Mouse (Mus musculus): Measurements from ENCODE around the gene Akr1b7. TPM values are rescaled to one million over a fixed set of nuclear protein-coding genes. Genes with fewer than 3 reads are reported as not detected.
A peak's percentile ranks its signal among the peaks of the same experiment; 100 is the strongest.

Gene Akr1b7
- polyA plus RNA-seq, 2 experiments: 0.05 TPM; not detected in 1

DNA sequence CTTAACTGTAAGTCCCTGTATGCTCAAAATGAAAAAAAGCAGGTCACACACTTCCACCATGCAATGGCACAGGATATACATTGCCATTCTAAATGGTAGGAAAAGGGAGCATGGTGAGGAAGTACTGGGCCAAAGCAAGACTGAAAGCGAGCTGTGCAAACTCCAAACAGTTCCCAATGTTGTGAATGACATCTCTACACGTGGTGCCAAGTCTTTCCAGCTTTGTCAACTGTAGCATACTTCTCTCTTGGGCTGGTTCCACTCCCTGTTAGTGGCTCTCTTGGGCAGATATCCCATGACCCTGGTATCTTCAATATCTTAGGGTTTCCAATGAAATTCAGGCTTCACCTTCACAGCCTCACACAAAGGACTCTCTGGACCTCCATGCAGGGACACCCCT lies 26.9 kb downstream of the Akr1b7 start:
- no peak overlapping the region for H3K4me3 ChIP-seq (replicated peaks; ENCODE audit: low read length)
- H3K4me1 ChIP-seq (ENCODE audit: control insufficient read depth, insufficient read depth, low read length): no peaks in the 10 kb centered on the region
- no peak overlapping the region for H3K4me2 ChIP-seq (replicated peaks; ENCODE audit: low read depth, low read length, severe bottlenecking)
- DNase-seq (ENCODE audit: low spot score): no peak
- WGBS: 58% methylated on average over 2 of the region's 2 CpGs
- no peak for ATAC-seq (ENCODE audit: low FRiP score, low read depth)
- no peaks in the 10 kb centered on the region for H3K36me3 ChIP-seq (ENCODE audit: control insufficient read depth, insufficient read depth, low read length)
- TF ChIP-seq POLR2A (IDR thresholded peaks at IDR 0.05; ENCODE audit: borderline replicate concordance, extremely low read depth, insufficient read depth, insufficient read length): no peak
- no peaks in the 10 kb centered on the region for H3K27me3 ChIP-seq (ENCODE audit: control insufficient read depth, insufficient read depth, low read length)
- no peak overlapping the region for H3K27ac ChIP-seq (replicated peaks; ENCODE audit: low read depth, low read length)
- H3K9me3 ChIP-seq (ENCODE audit: control insufficient read depth, low read length): no peaks in the 10 kb centered on the region
- no peak overlapping the region for H3K9ac ChIP-seq (ENCODE audit: low read depth, low read length, severe bottlenecking)

DNA sequence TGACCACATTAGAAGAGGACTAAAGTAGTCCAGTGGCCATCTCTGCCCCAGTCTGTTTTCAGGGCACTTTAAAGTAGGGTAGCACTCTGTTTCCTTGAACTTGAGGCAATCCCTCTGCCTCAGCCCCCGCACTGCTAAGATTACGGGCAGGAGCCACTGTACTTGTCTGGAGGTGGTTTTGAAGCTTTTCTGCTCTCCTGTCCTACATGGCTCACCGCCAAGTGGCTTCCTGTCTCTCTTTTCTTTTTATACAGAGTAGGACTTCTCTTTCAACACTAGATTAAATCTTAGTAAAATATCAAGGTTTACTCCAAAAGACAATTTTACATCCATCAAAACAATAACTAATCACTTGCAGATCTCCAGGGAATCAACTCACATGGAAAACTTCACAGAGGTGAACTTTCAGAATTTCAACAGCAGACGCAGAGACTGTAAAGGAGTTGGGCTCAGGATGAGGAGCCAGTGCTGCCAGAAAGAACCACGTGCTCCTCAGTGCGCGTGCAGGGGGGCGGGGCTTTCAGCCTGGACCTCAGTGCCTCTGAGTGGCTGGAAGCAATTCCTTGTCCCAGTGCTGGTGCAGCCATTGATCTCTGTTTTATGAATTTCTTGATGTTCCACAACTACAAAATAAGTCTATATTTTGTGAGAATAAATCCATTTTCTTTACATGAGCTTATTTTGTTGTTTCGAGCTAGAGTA lies 29.6 kb downstream of the Akr1b7 start:
- Histone ChIP-seq H3K4me1 (ENCODE audit: control insufficient read depth, insufficient read depth, low read length) (no peaks in the 10 kb centered on the region), H3K4me3 (replicated peaks; ENCODE audit: low read length) (no peak overlapping the region), H3K9me3 (ENCODE audit: control insufficient read depth, low read length) (no peaks in the 10 kb centered on the region), H3K36me3 (ENCODE audit: control insufficient read depth, insufficient read depth, low read length) (no peaks in the 10 kb centered on the region), H3K4me2 (replicated peaks; ENCODE audit: low read depth, low read length, severe bottlenecking) (no peak overlapping the region), H3K27ac (replicated peaks; ENCODE audit: low read depth, low read length) (no peak overlapping the region), H3K27me3 (ENCODE audit: control insufficient read depth, insufficient read depth, low read length) (no peaks in the 10 kb centered on the region), H3K9ac (ENCODE audit: low read depth, low read length, severe bottlenecking) (no peak overlapping the region)
- no peak for ATAC-seq (ENCODE audit: low FRiP score, low read depth)
- no peak for TF ChIP-seq POLR2A (IDR thresholded peaks at IDR 0.05; ENCODE audit: borderline replicate concordance, extremely low read depth, insufficient read depth, insufficient read length)
- WGBS: 62% methylated on average over 9 of the region's 9 CpGs
- DNase-seq (ENCODE audit: low spot score): no peak

GRCm38 (mm10) chr6:34443791-34444190 lies 31.7 kb downstream of the Akr1b7 start:
- Histone ChIP-seq H3K27me3 (ENCODE audit: control insufficient read depth, insufficient read depth, low read length) (no peaks in the 10 kb centered on the region), H3K9ac (ENCODE audit: low read depth, low read length, severe bottlenecking) (no peak overlapping the region), H3K4me2 (replicated peaks; ENCODE audit: low read depth, low read length, severe bottlenecking) (no peak overlapping the region), H3K4me3 (replicated peaks; ENCODE audit: low read length) (no peak overlapping the region), H3K4me1 (ENCODE audit: control insufficient read depth, insufficient read depth, low read length) (no peaks in the 10 kb centered on the region), H3K27ac (replicated peaks; ENCODE audit: low read depth, low read length) (no peak overlapping the region), H3K9me3 (ENCODE audit: control insufficient read depth, low read length) (no peaks in the 10 kb centered on the region), H3K36me3 (ENCODE audit: control insufficient read depth, insufficient read depth, low read length) (no peaks in the 10 kb centered on the region)
- no peak for TF ChIP-seq POLR2A (IDR thresholded peaks at IDR 0.05; ENCODE audit: borderline replicate concordance, extremely low read depth, insufficient read depth, insufficient read length)
- no peak for DNase-seq (ENCODE audit: low spot score)
- no peak for ATAC-seq (ENCODE audit: low FRiP score, low read depth)
- WGBS: 84% methylated on average over 2 of the region's 2 CpGs

GRCm38 (mm10) chr6:34447961-34448360 lies 35.8 kb downstream of the Akr1b7 start:
- no peak overlapping the region for H3K9ac ChIP-seq (ENCODE audit: low read depth, low read length, severe bottlenecking)
- H3K27me3 ChIP-seq (ENCODE audit: control insufficient read depth, insufficient read depth, low read length): no peaks in the 10 kb centered on the region
- ATAC-seq (ENCODE audit: low FRiP score, low read depth) (no peak), DNase-seq (ENCODE audit: low spot score) (peak; percentile 78)
- H3K36me3 ChIP-seq (ENCODE audit: control insufficient read depth, insufficient read depth, low read length): no peaks in the 10 kb centered on the region
- H3K4me2 ChIP-seq (replicated peaks; ENCODE audit: low read depth, low read length, severe bottlenecking): no peak overlapping the region
- no peaks in the 10 kb centered on the region for H3K4me1 ChIP-seq (ENCODE audit: control insufficient read depth, insufficient read depth, low read length)
- H3K27ac ChIP-seq (replicated peaks; ENCODE audit: low read depth, low read length): no peak overlapping the region
- no peak overlapping the region for H3K4me3 ChIP-seq (replicated peaks; ENCODE audit: low read length)
- H3K9me3 ChIP-seq (ENCODE audit: control insufficient read depth, low read length): no peaks in the 10 kb centered on the region
- TF ChIP-seq POLR2A (IDR thresholded peaks at IDR 0.05; ENCODE audit: borderline replicate concordance, extremely low read depth, insufficient read depth, insufficient read length): no peak
- 8% methylated on average over 2 of the region's 2 CpGs for WGBS

- Histone ChIP-seq H3K9ac (ENCODE audit: low read depth, low read length, severe bottlenecking) (no peak overlapping the region), H3K4me2 (replicated peaks; ENCODE audit: low read depth, low read length, severe bottlenecking) (no peak overlapping the region), H3K4me1 (ENCODE audit: control insufficient read depth, insufficient read depth, low read length) (no peaks in the 10 kb centered on the region), H3K9me3 (ENCODE audit: control insufficient read depth, low read length) (no peaks in the 10 kb centered on the region), H3K4me3 (replicated peaks; ENCODE audit: low read length) (no peak overlapping the region), H3K27me3 (ENCODE audit: control insufficient read depth, insufficient read depth, low read length) (no peaks in the 10 kb centered on the region), H3K27ac (replicated peaks; ENCODE audit: low read depth, low read length) (no peak overlapping the region), H3K36me3 (ENCODE audit: control insufficient read depth, insufficient read depth, low read length) (no peaks in the 10 kb centered on the region)
- 75% methylated on average over 1 of the region's 1 CpGs for WGBS
- ATAC-seq (ENCODE audit: low FRiP score, low read depth) (no peak), DNase-seq (ENCODE audit: low spot score) (no peak)
- TF ChIP-seq POLR2A (IDR thresholded peaks at IDR 0.05; ENCODE audit: borderline replicate concordance, extremely low read depth, insufficient read depth, insufficient read length): no peak
Observed at GRCm38 (mm10) chr6:34448696-34449095, 36.6 kb downstream of the Akr1b7 start.

All from limb, embryonic 14.5 days (tissue).